Mouse (Mus musculus) heart, embryonic 14.5 days (tissue): ENCODE results near the gene Ptn. TPM values are rescaled to one million over a fixed set of nuclear protein-coding genes. Genes with fewer than 3 reads are reported as not detected.

ENCODE experiments used
- ATAC-seq: fragments of 200-750 bp; cut with Nextera tagmentation; 2 replicates; pipeline ENCODE4 v1.8.0; 2017; ENCODE audit warnings: low read depth, moderate TSS enrichment; ENCODE audit not compliant: insufficient number of reproducible peaks, insufficient read depth, low FRiP score
- H3K27ac ChIP-seq, 2 experiments: fragments of 200-500 bp in 1 of 2; fragments of 300-500 bp in 1 of 2; sonication (generic) in 1 of 2; replicated peaks in 1 of 2; 2 replicates each; pipeline ENCODE4 v1.5.1; 2012 to 2014; ENCODE audit warnings: low read depth in 2 of 2, low read length in 2 of 2, control low read depth in 1 of 2, mild to moderate bottlenecking in 1 of 2, mixed read lengths in 1 of 2; ENCODE audit not compliant: control insufficient read depth in 1 of 2, insufficient read depth in 1 of 2
- H3K27me3 ChIP-seq: fragments of 300-500 bp; sonication (generic); 2 replicates; pipeline ENCODE4 v1.6.1; 2014; ENCODE audit warnings: mild to moderate bottlenecking, low read length, control low read depth; ENCODE audit not compliant: control insufficient read depth, insufficient read depth
- H3K36me3 ChIP-seq: fragments of 300-500 bp; sonication (generic); 2 replicates; pipeline ENCODE4 v1.6.1; 2014; ENCODE audit warnings: mild to moderate bottlenecking, control low read depth, low read length, mixed read lengths; ENCODE audit not compliant: control insufficient read depth, insufficient read depth
- H3K4me1 ChIP-seq, 2 experiments: fragments of 200-500 bp in 1 of 2; fragments of 300-500 bp in 1 of 2; sonication (generic) in 1 of 2; 2 replicates each; pipeline ENCODE4 v1.6.1; 2012 to 2014; ENCODE audit warnings: low read length in 2 of 2, control low read depth in 1 of 2, mixed read lengths in 1 of 2; ENCODE audit not compliant: control insufficient read depth in 2 of 2, insufficient read depth in 2 of 2
- H3K4me2 ChIP-seq: fragments of 300-500 bp; sonication (generic); 2 replicates; pipeline ENCODE4 v1.6.1; 2014; ENCODE audit warnings: mild to moderate bottlenecking, low read length
- H3K4me3 ChIP-seq, 2 experiments: fragments of 200-500 bp in 1 of 2; fragments of 300-500 bp in 1 of 2; sonication (generic) in 1 of 2; 2 replicates each; pipeline ENCODE4 v1.5.1; 2012 to 2014; ENCODE audit warnings: low read length in 2 of 2, mild to moderate bottlenecking in 2 of 2, control low read depth in 1 of 2, low read depth in 1 of 2, moderate library complexity in 1 of 2; ENCODE audit not compliant: control insufficient read depth in 1 of 2, insufficient read depth in 1 of 2
- H3K9ac ChIP-seq: fragments of 300-500 bp; sonication (generic); 2 replicates; pipeline ENCODE4 v1.6.1; 2014; ENCODE audit warnings: mild to moderate bottlenecking, low read length
- H3K9me3 ChIP-seq: fragments of 300-500 bp; sonication (generic); 2 replicates; pipeline ENCODE4 v1.6.1; 2016; ENCODE audit warnings: low read length, control low read depth; ENCODE audit not compliant: control insufficient read depth
- WGBS: fragments of 180-500 bp; shearing (Covaris S2); extraction: QIAGEN DNeasy Blood & Tissue Kit; methylation state at CpG from one replicate; pipeline ENCODE4 v1.1.7; 2014; 5-methylcytosine and 5-hydroxymethylcytosine counted together
- polyA plus RNA-seq: library from polyadenylated mRNA; unstranded; fragments of >200 nt; fragmentation: Nextera tagmentation; extraction: Ambion mirVana; gene quantifications from 2 replicates; pipeline ENCODE4 v1.2.1, GENCODE M21; 2014

Ptn gene
- 304 and 395 TPM in 2 replicates for polyA plus RNA-seq

- Histone ChIP-seq H3K36me3 (0 out of 2 replicates have a peak, but pooled peaks cover 9% of the 10 kb centered on the region), H3K4me1 (peaks cover 0 to 7% of the 10 kb centered on the region in 2 experiments; a peak in 2 of 4 replicates), H3K4me3 (peak within 1 kb of the TSS; percentile 50 to 73), H3K27ac (peak within 1 kb of the TSS; percentile 66 to 67), H3K27me3 (no peaks in the 10 kb centered on the region), H3K9ac (peak within 1 kb of the TSS; percentile 74), H3K9me3 (no peaks in the 10 kb centered on the region), H3K4me2 (peak within 1 kb of the TSS; percentile 65)
- peak; percentile 72; the same call in 1 of the 2 replicates for ATAC-seq
- WGBS = 1% methylated on average over 15 of the region's 15 CpGs
Measured at GRCm38 (mm10) chr6:36809747-36810285, at the start of gene Ptn. TSS of gene Ptn (minus strand) at chr6:36810220.

- Histone ChIP-seq H3K27me3 (no peaks in the 10 kb centered on the region), H3K4me2 (no peak overlapping the region), H3K4me3 (no peak overlapping the region), H3K9ac (no peak overlapping the region), H3K36me3 (no peaks in the 10 kb centered on the region), H3K9me3 (no peaks in the 10 kb centered on the region), H3K27ac (peak overlapping the region in 1 of 2 experiments; percentile 7; a peak in 1 of 4 replicates), H3K4me1 (peaks cover 0 to 4% of the 10 kb centered on the region in 2 experiments; a peak in 1 of 4 replicates)
- no peak for ATAC-seq
- 76% methylated on average over 3 of the region's 3 CpGs for WGBS
Measured at GRCm38 (mm10) chr6:36858258-36859041, 48.4 kb upstream of the Ptn start.

GRCm38 (mm10) chr6:36857627-36858257 lies 47.7 kb upstream of the Ptn start:
- H3K4me2 ChIP-seq = no peak overlapping the region
- no peaks in the 10 kb centered on the region for H3K9me3 ChIP-seq
- peaks cover 0 to 4% of the 10 kb centered on the region in 2 experiments; a peak in 1 of 4 replicates for H3K4me1 ChIP-seq
- ATAC-seq = no peak
- WGBS = 52% methylated on average over 6 of the region's 6 CpGs
- H3K27me3 ChIP-seq = no peaks in the 10 kb centered on the region
- H3K27ac ChIP-seq = no peak overlapping the region
- H3K36me3 ChIP-seq = no peaks in the 10 kb centered on the region
- H3K9ac ChIP-seq = no peak overlapping the region
- no peak overlapping the region for H3K4me3 ChIP-seq

- no peak overlapping the region for H3K27ac ChIP-seq
- H3K4me2 ChIP-seq = no peak overlapping the region
- no peak overlapping the region for H3K9ac ChIP-seq
- no peaks in the 10 kb centered on the region for H3K36me3 ChIP-seq
- ATAC-seq = peak; percentile 43; the same call in 1 of the 2 replicates
- H3K9me3 ChIP-seq = no peaks in the 10 kb centered on the region
- 59% methylated on average over 7 of the region's 7 CpGs for WGBS
- H3K27me3 ChIP-seq = no peaks in the 10 kb centered on the region
- no peak overlapping the region for H3K4me3 ChIP-seq
- H3K4me1 ChIP-seq = no peaks in the 10 kb centered on the region
Measured at GRCm38 (mm10) chr6:36850422-36851129, 40.6 kb upstream of the Ptn start.

GRCm38 (mm10) chr6:36845288-36845687 lies 35.3 kb upstream of the Ptn start:
- Histone ChIP-seq H3K27ac (no peak overlapping the region), H3K9ac (no peak overlapping the region), H3K36me3 (no peaks in the 10 kb centered on the region), H3K9me3 (no peaks in the 10 kb centered on the region), H3K27me3 (no peaks in the 10 kb centered on the region), H3K4me2 (no peak overlapping the region), H3K4me1 (peaks cover 2 to 8% of the 10 kb centered on the region in 2 experiments), H3K4me3 (no peak overlapping the region)
- WGBS = 54% methylated on average over 1 of the region's 1 CpGs
- no peak for ATAC-seq

- no peak overlapping the region for H3K4me3 ChIP-seq
- H3K27me3 ChIP-seq = no peaks in the 10 kb centered on the region
- H3K36me3 ChIP-seq = no peaks in the 10 kb centered on the region
- no peak for ATAC-seq
- no peak overlapping the region for H3K27ac ChIP-seq
- H3K4me2 ChIP-seq = no peak overlapping the region
- H3K9me3 ChIP-seq = no peaks in the 10 kb centered on the region
- H3K4me1 ChIP-seq = peaks cover 2 to 8% of the 10 kb centered on the region in 2 experiments
- H3K9ac ChIP-seq = no peak overlapping the region
- 71% methylated on average over 6 of the region's 6 CpGs for WGBS
Measured at GRCm38 (mm10) chr6:36844258-36844657, 34.2 kb upstream of the Ptn start.

- H3K36me3 ChIP-seq = no peaks in the 10 kb centered on the region
- H3K9ac ChIP-seq = no peak overlapping the region
- H3K27me3 ChIP-seq = no peaks in the 10 kb centered on the region
- no peak overlapping the region for H3K4me2 ChIP-seq
- no peaks in the 10 kb centered on the region for H3K9me3 ChIP-seq
- peaks cover 2 to 8% of the 10 kb centered on the region in 2 experiments for H3K4me1 ChIP-seq
- H3K27ac ChIP-seq = no peak overlapping the region
- WGBS = 60% methylated on average over 3 of the region's 3 CpGs
- H3K4me3 ChIP-seq = no peak overlapping the region
- ATAC-seq = no peak
Measured at GRCm38 (mm10) chr6:36843031-36843488, 33.0 kb upstream of the Ptn start.
